Mouse (Mus musculus): Measurements from ENCODE around the gene Ntf3. TPM values are rescaled to one million over a fixed set of nuclear protein-coding genes. Genes with fewer than 3 reads are reported as not detected.

Gene Ntf3
- polyA plus RNA-seq, 1 experiment from 2014 or later = 0.81 TPM

GRCm38 (mm10) chr6:126100579-126100978 is 66.1 kb downstream of the Ntf3 start:
- WGBS (ENCODE audit: insufficient replicate concordance) = 70% methylated on average over 1 of the region's 1 CpGs
- Histone ChIP-seq H3K4me3 (replicated peaks) (no peak overlapping the region), H3K9ac (no peak overlapping the region), H3K27me3 (no peaks in the 10 kb centered on the region), H3K36me3 (no peaks in the 10 kb centered on the region), H3K27ac (no peak overlapping the region), H3K4me1 (replicated peaks) (no peaks in the 10 kb centered on the region), H3K4me2 (no peak overlapping the region), H3K9me3 (replicated peaks) (peaks cover 4% of the 10 kb centered on the region; the same call in 1 of the 2 replicates)
- ATAC-seq (ENCODE audit: low read depth) (no peak), DNase-seq (no peak)

- H3K4me3 ChIP-seq (replicated peaks) = no peak overlapping the region
- WGBS (ENCODE audit: insufficient replicate concordance) = 65% methylated on average over 5 of the region's 5 CpGs
- ATAC-seq (ENCODE audit: low read depth) (no peak), DNase-seq (no peak)
- no peak overlapping the region for H3K27ac ChIP-seq
- no peak overlapping the region for H3K9ac ChIP-seq
- no peak overlapping the region for H3K4me2 ChIP-seq
- no peaks in the 10 kb centered on the region for H3K9me3 ChIP-seq (replicated peaks)
- H3K36me3 ChIP-seq = no peaks in the 10 kb centered on the region
- no peaks in the 10 kb centered on the region for H3K27me3 ChIP-seq
- no peaks in the 10 kb centered on the region for H3K4me1 ChIP-seq (replicated peaks)
These were observed 69.2 kb downstream of the Ntf3 start for GRCm38 (mm10) chr6:126097471-126097870.

GRCm38 (mm10) chr6:126096085-126096484 is 70.6 kb downstream of the Ntf3 start:
- Histone ChIP-seq H3K9me3 (replicated peaks) (no peaks in the 10 kb centered on the region), H3K4me2 (no peak overlapping the region), H3K36me3 (no peaks in the 10 kb centered on the region), H3K4me1 (replicated peaks) (no peaks in the 10 kb centered on the region), H3K27me3 (no peaks in the 10 kb centered on the region), H3K9ac (no peak overlapping the region), H3K4me3 (replicated peaks) (no peak overlapping the region), H3K27ac (no peak overlapping the region)
- DNase-seq (no peak), ATAC-seq (ENCODE audit: low read depth) (no peak)
- 69% methylated on average over 13 of the region's 13 CpGs for WGBS (ENCODE audit: insufficient replicate concordance)

- no peaks in the 10 kb centered on the region for H3K27me3 ChIP-seq
- H3K4me3 ChIP-seq (replicated peaks) = no peak overlapping the region
- H3K27ac ChIP-seq = no peak overlapping the region
- 52% methylated on average over 6 of the region's 6 CpGs for WGBS (ENCODE audit: insufficient replicate concordance)
- DNase-seq = no peak
- no peak overlapping the region for H3K9ac ChIP-seq
- no peaks in the 10 kb centered on the region for H3K36me3 ChIP-seq
- no peaks in the 10 kb centered on the region for H3K4me1 ChIP-seq (replicated peaks)
- H3K9me3 ChIP-seq (replicated peaks) = no peaks in the 10 kb centered on the region
- ATAC-seq (ENCODE audit: low read depth) = no peak
- no peak overlapping the region for H3K4me2 ChIP-seq
These were observed 71.7 kb downstream of the Ntf3 start for GRCm38 (mm10) chr6:126095041-126095440.

GRCm38 (mm10) chr6:126092026-126092425 is 74.7 kb downstream of the Ntf3 start:
- H3K36me3 ChIP-seq = no peaks in the 10 kb centered on the region
- no peak overlapping the region for H3K9ac ChIP-seq
- DNase-seq (no peak), ATAC-seq (ENCODE audit: low read depth) (no peak)
- no peak overlapping the region for H3K4me3 ChIP-seq (replicated peaks)
- no peaks in the 10 kb centered on the region for H3K9me3 ChIP-seq (replicated peaks)
- no peak overlapping the region for H3K4me2 ChIP-seq
- no peaks in the 10 kb centered on the region for H3K27me3 ChIP-seq
- 39% methylated on average over 5 of the region's 5 CpGs for WGBS (ENCODE audit: insufficient replicate concordance)
- H3K4me1 ChIP-seq (replicated peaks) = no peaks in the 10 kb centered on the region
- no peak overlapping the region for H3K27ac ChIP-seq

- no peak for ATAC-seq (ENCODE audit: low read depth)
- Histone ChIP-seq H3K9me3 (replicated peaks) (no peaks in the 10 kb centered on the region), H3K27ac (no peak overlapping the region), H3K4me2 (no peak overlapping the region), H3K36me3 (no peaks in the 10 kb centered on the region), H3K4me1 (replicated peaks) (no peaks in the 10 kb centered on the region), H3K27me3 (no peaks in the 10 kb centered on the region), H3K4me3 (replicated peaks) (no peak overlapping the region), H3K9ac (no peak overlapping the region)
- 48% methylated on average over 1 of the region's 1 CpGs for WGBS (ENCODE audit: insufficient replicate concordance)
- no peak for DNase-seq
These were observed 76.6 kb downstream of the Ntf3 start for GRCm38 (mm10) chr6:126090063-126090462.

GRCm38 (mm10) chr6:126088489-126089265 is 78.0 kb downstream of the Ntf3 start:
- H3K4me2 ChIP-seq = no peak overlapping the region
- DNase-seq (no peak), ATAC-seq (ENCODE audit: low read depth) (no peak)
- no peak overlapping the region for H3K27ac ChIP-seq
- H3K36me3 ChIP-seq = no peaks in the 10 kb centered on the region
- H3K4me3 ChIP-seq (replicated peaks) = no peak overlapping the region
- no peaks in the 10 kb centered on the region for H3K4me1 ChIP-seq (replicated peaks)
- H3K9me3 ChIP-seq (replicated peaks) = no peaks in the 10 kb centered on the region
- 67% methylated on average over 12 of the region's 12 CpGs for WGBS (ENCODE audit: insufficient replicate concordance)
- H3K9ac ChIP-seq = no peak overlapping the region
- no peaks in the 10 kb centered on the region for H3K27me3 ChIP-seq

- no peak for DNase-seq
- Histone ChIP-seq H3K4me1 (replicated peaks) (no peaks in the 10 kb centered on the region), H3K4me3 (replicated peaks) (no peak overlapping the region), H3K27me3 (no peaks in the 10 kb centered on the region), H3K9me3 (replicated peaks) (no peaks in the 10 kb centered on the region), H3K4me2 (no peak overlapping the region), H3K27ac (no peak overlapping the region), H3K9ac (no peak overlapping the region), H3K36me3 (no peaks in the 10 kb centered on the region)
- ATAC-seq (ENCODE audit: low read depth) = no peak
- WGBS (ENCODE audit: insufficient replicate concordance) = 57% methylated on average over 3 of the region's 3 CpGs
These were observed 80.3 kb downstream of the Ntf3 start for GRCm38 (mm10) chr6:126086321-126086950.

- no peaks in the 10 kb centered on the region for H3K36me3 ChIP-seq
- no peak for DNase-seq
- H3K27ac ChIP-seq = no peak overlapping the region
- H3K4me3 ChIP-seq (replicated peaks) = no peak overlapping the region
- H3K9ac ChIP-seq = no peak overlapping the region
- ATAC-seq (ENCODE audit: low read depth) = no peak
- no peaks in the 10 kb centered on the region for H3K4me1 ChIP-seq (replicated peaks)
- H3K4me2 ChIP-seq = no peak overlapping the region
- 70% methylated on average over 3 of the region's 3 CpGs for WGBS (ENCODE audit: insufficient replicate concordance)
- H3K9me3 ChIP-seq (replicated peaks) = no peaks in the 10 kb centered on the region
- no peaks in the 10 kb centered on the region for H3K27me3 ChIP-seq
These were observed 86.2 kb downstream of the Ntf3 start for GRCm38 (mm10) chr6:126080531-126080930.

GRCm38 (mm10) chr6:126057706-126058105 is 109.0 kb downstream of the Ntf3 start:
- 48% methylated on average over 3 of the region's 3 CpGs for WGBS (ENCODE audit: insufficient replicate concordance)

GRCm38 (mm10) chr6:126053136-126053535 is 113.6 kb downstream of the Ntf3 start:
- H3K27ac ChIP-seq = no peak overlapping the region
- H3K4me2 ChIP-seq = no peak overlapping the region
- no peaks in the 10 kb centered on the region for H3K36me3 ChIP-seq
- H3K9me3 ChIP-seq (replicated peaks) = no peaks in the 10 kb centered on the region
- no peak for ATAC-seq (ENCODE audit: low read depth)
- no peak overlapping the region for H3K4me3 ChIP-seq (replicated peaks)
- 61% methylated on average over 5 of the region's 5 CpGs for WGBS (ENCODE audit: insufficient replicate concordance)
- DNase-seq = no peak
- H3K4me1 ChIP-seq (replicated peaks) = no peaks in the 10 kb centered on the region
- H3K9ac ChIP-seq = no peak overlapping the region
- no peaks in the 10 kb centered on the region for H3K27me3 ChIP-seq

More at GRCm38 (mm10) chr6:126057706-126058105, 109.0 kb downstream of the Ntf3 start:
- ATAC-seq (ENCODE audit: low read depth) (no peak), DNase-seq (no peak)
- no peak overlapping the region for H3K4me2 ChIP-seq
- H3K9ac ChIP-seq = no peak overlapping the region
- H3K36me3 ChIP-seq = no peaks in the 10 kb centered on the region
- no peak overlapping the region for H3K27ac ChIP-seq
- H3K4me3 ChIP-seq (replicated peaks) = no peak overlapping the region
- no peaks in the 10 kb centered on the region for H3K9me3 ChIP-seq (replicated peaks)
- H3K27me3 ChIP-seq = no peaks in the 10 kb centered on the region
- H3K4me1 ChIP-seq (replicated peaks) = no peaks in the 10 kb centered on the region
